Mouse (Mus musculus) limb, embryonic 15.5 days (tissue): ENCODE results near the gene Ifnar1. TPM values are rescaled to one million over a fixed set of nuclear protein-coding genes. Genes with fewer than 3 reads are reported as not detected.
"Not testable (repeated sequence)": the region's sequence is repeated elsewhere in the genome, so short reads cannot be mapped to it uniquely, and the experiment has no call there.

ENCODE experiments used
- ATAC-seq: fragments of 200-750 bp; cut with Nextera tagmentation; 2 replicates; pipeline ENCODE4 v1.8.0; 2017; ENCODE audit warnings: low read depth, moderate TSS enrichment; ENCODE audit not compliant: insufficient number of reproducible peaks, low FRiP score, low TSS enrichment
- H3K27ac ChIP-seq: fragments of 300-500 bp; sonication (generic); 2 replicates; pipeline ENCODE4 v1.5.1; 2015; ENCODE audit warnings: moderate library complexity, mild to moderate bottlenecking, inconsistent platforms
- H3K27me3 ChIP-seq: fragments of 300-500 bp; sonication (generic); 2 replicates; pipeline ENCODE4 v1.6.1; 2015; ENCODE audit warnings: inconsistent platforms
- H3K36me3 ChIP-seq: fragments of 300-500 bp; sonication (generic); 2 replicates; pipeline ENCODE4 v1.6.1; 2015; ENCODE audit warnings: inconsistent platforms
- H3K4me1 ChIP-seq: fragments of 300-500 bp; sonication (generic); 2 replicates; pipeline ENCODE4 v1.6.1; 2015; ENCODE audit warnings: inconsistent platforms
- H3K4me2 ChIP-seq: fragments of 300-500 bp; sonication (generic); 2 replicates; pipeline ENCODE4 v1.6.1; 2015; ENCODE audit warnings: mild to moderate bottlenecking, inconsistent platforms
- H3K4me3 ChIP-seq: fragments of 300-500 bp; sonication (generic); 2 replicates; pipeline ENCODE4 v1.5.1; 2015; ENCODE audit warnings: mild to moderate bottlenecking, inconsistent platforms
- H3K9ac ChIP-seq: fragments of 300-500 bp; sonication (generic); 2 replicates; pipeline ENCODE4 v1.6.1; 2015; ENCODE audit warnings: inconsistent platforms
- H3K9me3 ChIP-seq: fragments of 300-500 bp; sonication (generic); 2 replicates; pipeline ENCODE4 v1.6.1; 2016; ENCODE audit warnings: inconsistent platforms
- WGBS: fragments of 180-500 bp; shearing (Covaris S2); methylation state at CpG from one replicate; pipeline ENCODE4 v1.1.7; 2015; 5-methylcytosine and 5-hydroxymethylcytosine counted together
- polyA plus RNA-seq: library from polyadenylated mRNA; unstranded; fragments of >200 nt; fragmentation: Nextera tagmentation; extraction: Ambion mirVana; gene quantifications from 2 replicates; pipeline ENCODE4 v1.2.1, GENCODE M21; 2015

The Ifnar1 gene
- polyA plus RNA-seq, 1 experiment from 2014 or later = 55.0 TPM

DNA sequence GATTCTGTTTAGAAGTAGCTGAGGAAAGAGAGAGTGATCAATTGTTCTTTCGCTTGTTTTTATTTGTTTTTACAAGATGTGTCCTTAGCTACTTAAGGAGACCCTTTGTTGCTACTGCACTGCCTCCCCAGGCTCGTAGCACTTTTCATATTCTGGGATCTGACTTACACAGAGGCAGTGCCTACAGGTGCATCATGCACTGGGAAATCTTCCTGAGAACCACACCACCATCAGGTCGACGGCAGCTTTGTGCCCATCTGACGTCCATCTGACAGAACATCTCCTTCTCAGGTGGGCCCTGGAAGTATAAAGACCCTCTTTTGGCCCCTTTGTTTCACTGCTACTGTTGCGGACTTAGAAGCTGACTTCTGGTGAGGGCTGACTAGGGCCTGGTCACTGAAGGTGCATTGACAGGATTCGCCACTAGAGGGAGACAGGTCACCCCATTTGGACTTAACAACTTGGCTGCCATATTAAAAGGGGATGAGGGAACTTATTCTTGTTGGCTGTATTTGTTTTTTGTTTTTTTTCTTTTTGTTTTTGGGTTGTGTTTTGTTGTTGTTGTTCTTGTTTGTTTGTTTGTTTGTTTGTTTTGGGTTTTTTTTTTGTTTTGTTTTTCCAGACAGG, 27.2 kb downstream of the Ifnar1 start:
- peaks cover 18% of the 10 kb centered on the region; the same call in 1 of the 2 replicates for H3K36me3 ChIP-seq
- WGBS = 36% methylated on average over 7 of the region's 7 CpGs
- no peaks in the 10 kb centered on the region for H3K27me3 ChIP-seq
- no peak overlapping the region for H3K27ac ChIP-seq
- H3K9me3 ChIP-seq = no peaks in the 10 kb centered on the region
- H3K9ac ChIP-seq = no peak overlapping the region
- no peak overlapping the region for H3K4me3 ChIP-seq
- no peak overlapping the region for H3K4me2 ChIP-seq
- no peak for ATAC-seq
- no peaks in the 10 kb centered on the region for H3K4me1 ChIP-seq

DNA sequence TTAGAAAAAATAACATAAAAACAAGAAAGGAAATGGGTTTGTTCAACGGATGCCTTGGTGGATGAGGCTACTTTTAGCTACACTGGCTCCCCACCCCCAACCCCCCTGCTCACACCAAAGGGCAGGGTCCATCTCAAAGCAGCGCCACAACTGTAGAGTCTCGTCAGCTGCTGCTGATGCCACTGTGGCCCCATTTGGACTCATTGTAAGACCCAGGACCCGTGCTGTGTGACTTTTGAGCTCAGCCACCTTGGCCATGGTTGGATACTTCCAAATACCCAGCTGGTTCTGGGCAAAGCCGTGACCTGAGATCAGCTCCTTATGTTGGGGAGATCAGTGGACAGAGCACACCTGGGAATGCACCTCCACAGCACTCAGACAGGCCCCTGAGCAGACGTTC, 28.1 kb downstream of the Ifnar1 start:
- Histone ChIP-seq H3K9me3 (no peaks in the 10 kb centered on the region), H3K36me3 (peaks cover 12% of the 10 kb centered on the region; the same call in 1 of the 2 replicates), H3K4me3 (no peak overlapping the region), H3K4me2 (no peak overlapping the region), H3K27me3 (no peaks in the 10 kb centered on the region), H3K27ac (no peak overlapping the region), H3K4me1 (no peaks in the 10 kb centered on the region), H3K9ac (no peak overlapping the region)
- no peak for ATAC-seq
- 85% methylated on average over 6 of the region's 6 CpGs for WGBS

DNA sequence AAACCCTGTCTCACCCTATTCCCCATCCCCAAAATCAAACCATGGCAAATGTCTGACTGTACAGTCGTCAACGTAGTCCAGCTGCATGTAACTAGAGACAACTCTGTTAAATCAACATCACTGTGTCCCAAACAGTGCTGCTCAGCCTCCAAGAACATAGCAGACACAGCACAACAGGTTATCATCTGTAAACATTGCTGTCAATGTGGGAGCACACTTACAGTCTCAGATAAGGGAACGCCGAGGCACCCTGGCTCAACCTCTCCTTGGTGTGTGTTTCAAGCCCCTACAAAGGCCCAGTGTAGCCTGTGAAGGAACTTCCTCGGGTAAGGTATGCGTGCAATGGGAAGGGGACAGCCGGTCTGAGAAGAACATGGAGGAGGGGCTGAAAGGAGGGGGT, 32.0 kb downstream of the Ifnar1 start:
- H3K4me3 ChIP-seq = no peak overlapping the region
- no peak for ATAC-seq
- no peaks in the 10 kb centered on the region for H3K9me3 ChIP-seq
- H3K27ac ChIP-seq = no peak overlapping the region
- H3K4me1 ChIP-seq = no peaks in the 10 kb centered on the region
- 79% methylated on average over 7 of the region's 7 CpGs for WGBS
- H3K4me2 ChIP-seq = no peak overlapping the region
- H3K27me3 ChIP-seq = no peaks in the 10 kb centered on the region
- no peak overlapping the region for H3K9ac ChIP-seq
- no peaks in the 10 kb centered on the region for H3K36me3 ChIP-seq

GRCm38 (mm10) chr16:91522040-91522439, 37.0 kb downstream of the Ifnar1 start:
- no peak overlapping the region; the same call in 1 of the 2 replicates for H3K27ac ChIP-seq
- H3K9ac ChIP-seq = no peak overlapping the region
- ATAC-seq = no peak
- H3K4me3 ChIP-seq = no peak overlapping the region
- no peaks in the 10 kb centered on the region for H3K4me1 ChIP-seq
- no peaks in the 10 kb centered on the region for H3K27me3 ChIP-seq
- H3K4me2 ChIP-seq = no peak overlapping the region
- H3K9me3 ChIP-seq = no peaks in the 10 kb centered on the region
- 60% methylated on average over 5 of the region's 5 CpGs for WGBS
- no peaks in the 10 kb centered on the region for H3K36me3 ChIP-seq

DNA sequence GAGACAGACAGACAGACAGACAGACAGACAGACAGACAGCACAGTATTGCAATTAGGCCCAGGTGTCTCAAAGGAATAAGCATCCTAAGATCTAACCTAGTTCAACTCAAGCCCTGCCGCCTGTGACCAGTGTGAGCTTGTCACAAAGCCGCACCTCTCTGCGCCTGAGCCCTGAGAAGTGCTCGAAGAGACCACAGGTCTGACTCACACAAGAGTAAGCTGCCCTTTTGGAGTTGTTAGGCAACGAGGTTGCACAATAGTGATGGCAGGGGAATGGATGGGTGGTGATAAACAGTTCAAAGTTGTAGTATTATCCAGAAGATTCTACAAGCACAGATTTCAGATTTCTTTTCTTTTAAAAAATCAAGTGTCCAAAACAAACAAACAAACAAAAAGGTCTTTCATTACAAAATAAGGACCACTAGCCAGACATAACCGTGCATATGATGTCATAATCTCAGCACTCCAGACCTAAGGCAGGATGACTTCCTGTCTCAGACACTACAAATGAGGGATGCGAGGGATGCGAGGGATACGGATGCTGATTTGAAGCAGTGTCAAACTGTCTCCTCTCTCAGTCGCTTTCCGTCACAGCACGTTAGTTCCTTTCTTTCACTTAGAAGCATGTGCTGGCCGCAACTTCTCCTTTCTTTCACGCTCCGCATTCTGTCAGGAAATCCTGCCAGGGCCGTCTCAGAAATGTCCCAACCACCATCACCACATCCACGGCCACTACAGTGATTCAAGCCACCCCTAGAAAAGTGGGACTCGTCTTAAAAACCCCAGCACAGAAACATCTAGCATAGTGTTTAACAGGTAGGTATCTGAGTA, 37.7 kb downstream of the Ifnar1 start:
- Histone ChIP-seq H3K9me3 (no peaks in the 10 kb centered on the region), H3K27ac (no peak overlapping the region; the same call in 1 of the 2 replicates), H3K4me3 (no peak overlapping the region), H3K9ac (no peak overlapping the region), H3K27me3 (no peaks in the 10 kb centered on the region), H3K4me1 (peaks cover 4% of the 10 kb centered on the region; the same call in 1 of the 2 replicates), H3K36me3 (no peaks in the 10 kb centered on the region), H3K4me2 (no peak overlapping the region)
- ATAC-seq = 0 out of 2 replicates have a peak, but pooled peaks have one; percentile 36
- 74% methylated on average over 18 of the region's 18 CpGs for WGBS

DNA sequence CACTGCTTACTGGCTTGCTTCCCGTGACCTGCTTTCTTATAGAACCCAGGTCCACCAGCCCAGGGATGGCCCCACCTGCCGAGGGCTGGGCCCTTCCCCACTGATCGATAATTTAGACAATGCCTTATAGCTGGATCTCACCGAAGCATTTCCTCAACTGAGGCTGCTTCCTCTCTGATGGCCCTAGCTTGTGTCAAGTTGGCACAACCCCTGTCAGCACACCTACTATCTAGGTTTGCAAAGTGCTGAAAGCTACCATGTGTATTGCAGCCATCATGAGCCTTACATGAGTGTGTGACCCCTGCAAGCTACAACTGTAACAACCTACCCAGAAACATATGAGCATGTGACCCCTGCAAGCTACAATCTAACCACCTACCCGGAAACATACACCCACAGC, 39.2 kb downstream of the Ifnar1 start:
- Histone ChIP-seq H3K4me2 (no peak overlapping the region), H3K4me3 (no peak overlapping the region), H3K9ac (no peak overlapping the region), H3K4me1 (peaks cover 4% of the 10 kb centered on the region; the same call in 1 of the 2 replicates), H3K27ac (no peak overlapping the region), H3K27me3 (no peaks in the 10 kb centered on the region), H3K36me3 (no peaks in the 10 kb centered on the region), H3K9me3 (no peaks in the 10 kb centered on the region)
- ATAC-seq = no peak
- WGBS = 80% methylated on average over 5 of the region's 5 CpGs

GRCm38 (mm10) chr16:91526274-91526673, 41.2 kb downstream of the Ifnar1 start:
- no peak overlapping the region for H3K4me3 ChIP-seq
- no peak overlapping the region for H3K27ac ChIP-seq
- no peak overlapping the region for H3K4me2 ChIP-seq
- 92% methylated on average over 6 of the region's 6 CpGs for WGBS
- no peak overlapping the region for H3K9ac ChIP-seq
- no peak for ATAC-seq
- no peaks in the 10 kb centered on the region for H3K27me3 ChIP-seq
- H3K36me3 ChIP-seq = no peaks in the 10 kb centered on the region
- no peaks in the 10 kb centered on the region for H3K9me3 ChIP-seq
- H3K4me1 ChIP-seq = peaks cover 7% of the 10 kb centered on the region; the same call in 1 of the 2 replicates

DNA sequence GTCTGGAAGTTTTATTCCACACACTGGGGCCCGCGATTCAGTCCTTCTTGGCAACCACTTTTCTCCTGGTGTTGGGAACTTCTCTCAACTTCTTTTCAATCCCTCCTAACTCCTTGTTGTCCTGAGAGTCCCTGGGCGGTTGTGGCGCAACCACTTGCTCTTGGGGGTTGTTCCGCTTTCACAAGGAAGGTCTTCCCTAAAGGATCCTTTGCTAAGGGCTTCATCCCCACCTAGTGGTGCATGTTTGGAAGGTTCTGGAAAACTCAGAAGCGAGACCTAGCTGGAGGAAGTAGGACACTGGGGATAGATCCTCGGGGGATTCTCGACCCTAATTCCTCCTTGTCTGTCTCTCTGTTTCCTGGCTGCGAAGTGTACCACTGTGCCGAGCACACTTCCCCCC, 42.0 kb downstream of the Ifnar1 start:
- no peaks in the 10 kb centered on the region for H3K27me3 ChIP-seq
- H3K9ac ChIP-seq = no peak overlapping the region
- WGBS = 67% methylated on average over 10 of the region's 10 CpGs
- no peak overlapping the region for H3K4me2 ChIP-seq
- H3K9me3 ChIP-seq = no peaks in the 10 kb centered on the region
- no peak for ATAC-seq
- no peak overlapping the region for H3K27ac ChIP-seq
- no peak overlapping the region for H3K4me3 ChIP-seq
- H3K36me3 ChIP-seq = no peaks in the 10 kb centered on the region
- peaks cover 12% of the 10 kb centered on the region for H3K4me1 ChIP-seq

- H3K9me3 ChIP-seq = no peaks in the 10 kb centered on the region
- no peaks in the 10 kb centered on the region for H3K36me3 ChIP-seq
- H3K27ac ChIP-seq = no peak overlapping the region
- ATAC-seq = no peak
- H3K27me3 ChIP-seq = no peaks in the 10 kb centered on the region
- no peak overlapping the region for H3K4me3 ChIP-seq
- peaks cover 16% of the 10 kb centered on the region for H3K4me1 ChIP-seq
- H3K4me2 ChIP-seq = no peak overlapping the region
- H3K9ac ChIP-seq = no peak overlapping the region
- 36% methylated on average over 5 of the region's 5 CpGs for WGBS
These were observed 42.5 kb downstream of the Ifnar1 start for GRCm38 (mm10) chr16:91527500-91527899.

GRCm38 (mm10) chr16:91528578-91528977, 43.5 kb downstream of the Ifnar1 start:
- no peak for ATAC-seq
- Histone ChIP-seq H3K9me3 (no peaks in the 10 kb centered on the region), H3K9ac (no peak overlapping the region), H3K27me3 (no peaks in the 10 kb centered on the region), H3K4me2 (no peak overlapping the region), H3K4me1 (peaks cover 22% of the 10 kb centered on the region), H3K27ac (no peak overlapping the region), H3K36me3 (no peaks in the 10 kb centered on the region), H3K4me3 (no peak overlapping the region)
- 76% methylated on average over 9 of the region's 9 CpGs for WGBS

- ATAC-seq, H3K27ac ChIP-seq, H3K9me3 ChIP-seq, H3K4me2 ChIP-seq, H3K27me3 ChIP-seq, H3K4me3 ChIP-seq, H3K36me3 ChIP-seq, H3K9ac ChIP-seq: not testable (repeated sequence)
- H3K4me1 ChIP-seq = peaks cover 22% of the 10 kb centered on the region
- 72% methylated on average over 4 of the region's 4 CpGs for WGBS
These were observed 45.8 kb downstream of the Ifnar1 start for GRCm38 (mm10) chr16:91530830-91531229.

DNA sequence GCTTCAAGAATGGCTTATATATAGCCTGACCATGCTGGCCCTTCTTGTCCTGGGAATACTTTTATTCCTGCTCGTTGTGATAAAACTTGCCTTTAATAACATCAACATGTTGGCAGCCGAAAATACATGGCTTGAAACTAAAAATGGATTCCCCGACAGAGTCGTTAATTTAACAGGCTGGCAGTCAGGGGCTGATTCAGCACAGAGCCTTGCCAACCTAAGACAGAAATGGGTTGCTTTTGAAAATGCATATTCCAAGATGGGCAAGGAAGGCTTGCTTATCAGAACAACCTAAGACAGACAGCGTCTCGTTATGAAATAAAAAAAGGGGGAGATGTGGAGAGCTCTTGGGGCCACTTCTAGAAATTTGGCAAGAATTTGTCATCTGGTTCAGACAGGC, 46.8 kb downstream of the Ifnar1 start:
- no peaks in the 10 kb centered on the region for H3K36me3 ChIP-seq
- no peak for ATAC-seq
- H3K4me2 ChIP-seq = no peak overlapping the region
- H3K27me3 ChIP-seq = 0 out of 2 replicates have a peak, but pooled peaks cover 3% of the 10 kb centered on the region
- H3K9ac ChIP-seq = no peak overlapping the region
- H3K27ac ChIP-seq = no peak overlapping the region
- H3K9me3 ChIP-seq = no peaks in the 10 kb centered on the region
- no peak overlapping the region for H3K4me3 ChIP-seq
- 38% methylated on average over 6 of the region's 6 CpGs for WGBS
- H3K4me1 ChIP-seq = peaks cover 22% of the 10 kb centered on the region
